Mouse (Mus musculus) megakaryocyte, embryonic 14.5 days (primary cell): ENCODE data around the gene Smyd4.

Source experiments
- FLI1 ChIP-seq: IDR thresholded peaks from 2 replicates; pipeline ENCODE4 v1.6.1; 2012; ENCODE audit warnings: low read length, inconsistent platforms, mixed read lengths
- GATA1 ChIP-seq: IDR thresholded peaks from 3 replicates; pipeline ENCODE4 v1.6.1; 2012; ENCODE audit warnings: mixed read lengths, low read length, inconsistent platforms, borderline replicate concordance

GRCm38 (mm10) chr11:75336676-75337075, 11.6 kb upstream of the Smyd4 start:
- TF ChIP-seq GATA1: no peak
- TF ChIP-seq FLI1: no peak
